Mouse (Mus musculus) neural tube, embryonic 14.5 days (tissue): ENCODE results near the gene Gm21885. TPM values are rescaled to one million over a fixed set of nuclear protein-coding genes. Genes with fewer than 3 reads are reported as not detected.
A peak's percentile ranks its signal among the peaks of the same experiment; 100 is the strongest.

Experiments
- ATAC-seq: fragments of 200-750 bp; cut with Nextera tagmentation; 2 replicates; pipeline ENCODE4 v1.8.0; 2017; ENCODE audit warnings: low read depth, mild to moderate bottlenecking, moderate TSS enrichment, moderate library complexity
- H3K27ac ChIP-seq: fragments of 300-500 bp; sonication (generic); 2 replicates; pipeline ENCODE4 v1.5.1; 2014; ENCODE audit warnings: low read depth, mild to moderate bottlenecking, control low read depth, low read length, moderate library complexity, mixed read lengths
- H3K27me3 ChIP-seq: fragments of 300-500 bp; sonication (generic); 2 replicates; pipeline ENCODE4 v1.6.1; 2014; ENCODE audit warnings: low read length; ENCODE audit not compliant: control insufficient read depth, insufficient read depth
- H3K36me3 ChIP-seq: fragments of 300-500 bp; sonication (generic); 2 replicates; pipeline ENCODE4 v1.6.1; 2014; ENCODE audit warnings: low read length, mixed read lengths; ENCODE audit not compliant: control insufficient read depth, insufficient read depth
- H3K4me1 ChIP-seq: fragments of 300-500 bp; sonication (generic); 2 replicates; pipeline ENCODE4 v1.6.1; 2014; ENCODE audit warnings: low read length; ENCODE audit not compliant: control insufficient read depth, insufficient read depth
- H3K4me2 ChIP-seq: fragments of 300-500 bp; sonication (generic); 2 replicates; pipeline ENCODE4 v1.6.1; 2014; ENCODE audit warnings: mild to moderate bottlenecking, low read depth, low read length, control low read depth
- H3K4me3 ChIP-seq: fragments of 300-500 bp; sonication (generic); 2 replicates; pipeline ENCODE4 v1.5.1; 2014; ENCODE audit warnings: low read depth, low read length, control low read depth, mixed read lengths
- H3K9ac ChIP-seq: fragments of 300-500 bp; sonication (generic); replicated peaks from 2 replicates; pipeline ENCODE4 v1.6.1; 2014; ENCODE audit warnings: low read depth, mild to moderate bottlenecking, control low read depth, low read length, mixed read lengths
- H3K9me3 ChIP-seq: fragments of 300-500 bp; sonication (generic); 2 replicates; pipeline ENCODE4 v1.6.1; 2016; ENCODE audit warnings: low read length; ENCODE audit not compliant: control insufficient read depth
- WGBS: fragments of 180-500 bp; shearing (Covaris S2); extraction: QIAGEN DNeasy Blood & Tissue Kit; methylation state at CpG from one replicate; pipeline ENCODE4 v1.1.7; 2014; 5-methylcytosine and 5-hydroxymethylcytosine counted together
- polyA plus RNA-seq: library from polyadenylated mRNA; unstranded; fragments of >200 nt; fragmentation: Nextera tagmentation; extraction: Ambion mirVana; gene quantifications from 2 replicates; pipeline ENCODE4 v1.2.1, GENCODE M21; 2014

The Gm21885 gene
- polyA plus RNA-seq, 1 experiment from 2014 or later = not detected

DNA sequence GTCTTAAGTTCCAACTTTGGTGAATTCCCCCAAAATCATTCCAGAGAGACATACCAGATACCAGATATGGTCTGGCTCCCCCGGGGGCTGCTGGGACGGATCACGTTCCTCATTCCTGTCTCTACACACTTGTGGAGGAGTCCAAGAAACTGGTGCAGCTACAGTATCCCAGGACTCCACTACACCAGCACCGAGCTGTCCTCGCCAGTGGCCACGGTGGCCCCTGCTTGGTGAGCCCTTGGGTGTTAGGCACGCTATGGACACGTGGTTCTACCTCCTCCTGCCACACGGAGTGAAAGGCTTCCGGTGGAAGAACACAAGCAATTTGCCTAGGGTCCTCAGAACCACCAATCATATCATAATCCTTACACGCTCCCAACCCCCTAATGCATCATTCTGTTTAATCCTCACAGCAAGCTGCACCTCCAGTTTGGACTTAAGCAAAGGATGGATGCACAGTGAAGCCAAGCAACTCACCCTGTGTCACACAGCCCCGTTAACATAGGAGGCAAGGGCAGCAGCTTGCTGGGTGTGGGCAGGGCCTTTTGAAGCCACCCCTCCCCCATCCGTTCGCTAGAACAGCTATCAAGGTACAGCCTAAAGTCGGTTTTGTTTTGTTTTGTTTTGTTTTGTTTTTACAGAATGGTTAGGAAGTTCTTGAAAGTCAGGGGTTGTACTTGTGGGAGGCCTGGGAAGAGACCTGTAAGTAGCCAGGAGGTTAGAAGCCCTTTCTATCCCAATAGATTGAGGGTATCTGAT lies 38.1 kb upstream of the Gm21885 start:
- H3K4me1 ChIP-seq = peaks cover 16% of the 10 kb centered on the region
- no peaks in the 10 kb centered on the region for H3K9me3 ChIP-seq
- no peaks in the 10 kb centered on the region for H3K36me3 ChIP-seq
- no peak overlapping the region for H3K4me3 ChIP-seq
- peak overlapping the region; percentile 39; the same call in 1 of the 2 replicates for H3K4me2 ChIP-seq
- 30% methylated on average over 15 of the region's 15 CpGs for WGBS
- 0 out of 2 replicates have a peak overlapping the region, but pooled peaks have one; percentile 22 for H3K27ac ChIP-seq
- no peak overlapping the region for H3K9ac ChIP-seq
- ATAC-seq = no peak
- H3K27me3 ChIP-seq = no peaks in the 10 kb centered on the region

DNA sequence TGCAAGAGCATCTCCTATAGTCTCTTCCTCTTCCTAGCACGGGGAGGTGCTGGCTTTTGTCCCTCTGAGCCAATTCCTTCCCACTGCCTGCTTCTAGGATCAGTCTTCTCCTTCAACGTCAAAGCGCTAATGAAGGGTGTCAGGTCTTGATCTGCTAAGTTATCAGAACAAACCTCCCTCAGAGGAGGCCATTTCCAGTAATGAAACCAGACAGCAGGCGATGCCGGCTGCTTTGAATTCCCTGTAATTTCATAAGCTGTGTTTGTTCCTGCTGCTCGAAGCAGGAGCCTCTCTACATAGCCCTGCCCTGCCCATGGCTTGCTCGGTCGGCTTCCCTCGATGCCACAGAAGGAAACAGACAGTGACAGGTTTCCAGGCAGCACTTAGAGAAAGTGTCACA lies 37.3 kb upstream of the Gm21885 start:
- Histone ChIP-seq H3K4me3 (no peak overlapping the region), H3K27me3 (no peaks in the 10 kb centered on the region), H3K4me2 (no peak overlapping the region), H3K9me3 (no peaks in the 10 kb centered on the region), H3K36me3 (no peaks in the 10 kb centered on the region), H3K9ac (no peak overlapping the region), H3K4me1 (peaks cover 16% of the 10 kb centered on the region), H3K27ac (no peak overlapping the region)
- WGBS = 69% methylated on average over 9 of the region's 9 CpGs
- ATAC-seq = no peak

DNA sequence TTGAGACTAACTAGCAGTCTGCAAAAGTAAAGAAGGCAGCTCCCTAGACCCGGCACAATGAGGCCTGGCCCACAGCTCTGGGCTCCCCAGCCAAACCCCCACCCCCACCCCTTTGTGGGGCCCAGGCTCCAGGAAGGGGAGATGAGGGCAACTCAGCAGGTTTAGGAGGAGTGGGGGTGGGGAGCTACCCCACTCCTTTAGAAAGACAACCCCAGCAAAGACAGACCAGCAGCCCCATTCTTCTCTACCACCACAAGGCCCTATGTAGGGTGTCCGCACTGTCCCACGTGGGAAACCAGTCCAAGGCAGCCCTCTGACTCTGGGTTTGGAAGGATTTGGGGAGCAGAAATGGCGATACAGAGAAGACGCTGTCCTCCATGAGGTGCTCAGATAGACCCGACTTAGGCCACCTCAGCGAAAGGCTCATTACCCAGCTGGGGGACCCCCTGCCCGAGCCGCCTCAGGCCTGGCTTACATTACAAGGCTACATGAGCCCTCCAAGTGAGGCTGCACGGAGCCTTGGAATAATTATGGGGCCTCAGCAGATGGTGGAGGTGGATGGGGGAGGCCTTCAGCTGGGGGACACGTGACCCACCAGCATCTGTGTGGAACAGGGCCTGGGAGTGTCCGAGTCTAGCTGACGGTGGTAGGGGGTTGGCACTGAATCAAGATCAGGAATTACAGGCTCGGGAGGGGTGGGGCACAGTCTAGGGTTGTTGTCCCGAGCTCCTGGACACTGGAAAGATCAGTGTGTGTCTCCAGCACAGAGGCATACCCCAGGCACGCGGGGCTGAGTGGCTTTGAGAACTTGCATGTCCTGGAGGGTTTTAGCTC lies 35.5 kb upstream of the Gm21885 start, which contains the start of gene Wfikkn2:
Gene Wfikkn2, minus strand, starts transcription at position 51 of the 834 bp plus-strand sequence.
- Histone ChIP-seq H3K4me2 (no peak within 1 kb of the TSS), H3K9me3 (no peaks in the 10 kb centered on the region), H3K4me3 (no peak within 1 kb of the TSS), H3K27me3 (no peaks in the 10 kb centered on the region), H3K9ac (no peak within 1 kb of the TSS), H3K36me3 (no peaks in the 10 kb centered on the region), H3K27ac (0 out of 2 replicates have a peak within 1 kb of the TSS, but pooled peaks have one; percentile 12), H3K4me1 (peaks cover 16% of the 10 kb centered on the region)
- ATAC-seq = peak; percentile 76
- WGBS = 41% methylated on average over 17 of the region's 17 CpGs

DNA sequence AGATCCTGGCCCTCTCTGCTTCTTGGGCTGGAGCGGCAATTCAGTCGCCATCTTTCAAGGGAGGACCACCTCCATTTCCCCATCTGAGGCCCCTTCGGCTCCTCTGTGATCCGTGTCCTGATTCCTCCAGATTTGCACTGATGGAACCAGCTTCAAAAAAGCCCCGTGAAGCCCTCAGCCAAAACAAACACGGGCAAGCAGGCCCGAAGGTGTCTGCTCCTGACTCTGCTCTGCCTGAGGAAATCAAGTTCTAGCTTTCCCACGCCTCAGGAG lies 34.9 kb upstream of the Gm21885 start:
- WGBS = 67% methylated on average over 8 of the region's 8 CpGs
- H3K4me3 ChIP-seq = no peak overlapping the region
- no peak overlapping the region for H3K27ac ChIP-seq
- peaks cover 16% of the 10 kb centered on the region for H3K4me1 ChIP-seq
- H3K36me3 ChIP-seq = no peaks in the 10 kb centered on the region
- H3K27me3 ChIP-seq = no peaks in the 10 kb centered on the region
- no peak overlapping the region for H3K9ac ChIP-seq
- H3K4me2 ChIP-seq = no peak overlapping the region
- no peak for ATAC-seq
- no peaks in the 10 kb centered on the region for H3K9me3 ChIP-seq

DNA sequence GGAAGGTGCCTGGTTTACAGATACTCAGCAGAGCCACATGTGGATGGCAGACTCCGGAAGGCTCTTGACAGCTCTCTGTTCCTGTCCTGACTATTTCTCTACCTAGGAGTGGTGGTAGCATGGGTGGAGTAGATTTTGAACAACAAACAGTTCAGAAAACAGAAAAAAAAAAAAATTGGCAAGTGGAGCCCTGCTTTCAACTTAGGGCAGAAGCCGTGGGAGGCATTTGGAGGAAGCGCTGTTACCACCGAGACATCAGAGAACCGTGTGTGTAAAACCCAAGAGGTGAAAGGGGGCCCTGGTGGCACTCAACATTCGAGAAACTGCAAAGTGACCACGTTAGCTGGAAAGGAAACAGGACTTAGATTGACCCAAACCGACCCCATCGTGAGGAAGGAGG lies 28.5 kb upstream of the Gm21885 start:
- Histone ChIP-seq H3K36me3 (no peaks in the 10 kb centered on the region), H3K27ac (no peak overlapping the region), H3K4me3 (no peak overlapping the region), H3K27me3 (no peaks in the 10 kb centered on the region), H3K9me3 (no peaks in the 10 kb centered on the region), H3K4me1 (no peaks in the 10 kb centered on the region), H3K4me2 (no peak overlapping the region), H3K9ac (no peak overlapping the region)
- no peak for ATAC-seq
- whole genome bisulfite sequencing = 84% methylated on average over 9 of the region's 9 CpGs

DNA sequence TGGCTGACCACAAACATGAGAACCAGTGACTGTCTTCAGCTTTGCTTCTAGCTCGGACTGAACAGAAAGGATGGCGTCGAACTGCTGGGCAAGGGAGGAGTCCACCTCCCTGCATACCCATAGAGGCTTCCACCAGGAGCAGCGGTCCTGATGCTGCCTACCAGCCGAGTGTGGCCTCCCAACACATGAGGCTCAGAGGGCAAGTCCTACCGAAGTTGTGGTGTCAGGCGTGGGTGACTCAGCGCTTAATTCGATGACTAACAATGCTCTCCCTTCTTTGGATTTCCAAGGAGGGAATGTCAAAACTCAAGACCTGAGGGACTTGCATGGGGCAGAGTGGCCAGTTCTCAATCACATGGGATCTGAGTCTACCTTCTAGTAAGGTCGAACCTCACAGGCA lies 28.0 kb upstream of the Gm21885 start:
- no peak overlapping the region for H3K4me2 ChIP-seq

DNA sequence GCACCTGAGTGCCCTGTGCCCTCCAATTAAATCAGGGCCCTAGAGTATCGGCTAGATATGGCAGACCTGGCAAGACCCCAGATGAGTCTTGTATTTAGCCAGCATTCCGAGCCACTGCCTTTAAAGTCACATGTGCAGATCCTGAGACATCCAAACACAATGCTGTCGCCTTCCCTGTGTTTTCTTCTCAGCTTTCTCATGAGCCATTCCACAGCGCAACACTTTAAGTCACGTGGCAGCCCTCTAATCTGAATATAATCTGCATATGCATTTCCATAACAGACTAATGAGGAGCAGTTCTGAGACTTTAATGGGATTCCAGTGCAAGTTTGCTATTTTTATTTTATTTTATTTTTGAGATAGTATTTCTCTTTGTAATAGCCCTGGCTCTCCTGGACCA lies 25.9 kb upstream of the Gm21885 start:
- H3K9ac ChIP-seq = no peak overlapping the region
- no peak overlapping the region for H3K4me3 ChIP-seq
- no peak overlapping the region for H3K4me2 ChIP-seq
- no peaks in the 10 kb centered on the region for H3K9me3 ChIP-seq
- H3K4me1 ChIP-seq = no peaks in the 10 kb centered on the region
- no peak for ATAC-seq
- 67% methylated on average over 5 of the region's 5 CpGs for WGBS
- no peaks in the 10 kb centered on the region for H3K36me3 ChIP-seq
- H3K27ac ChIP-seq = no peak overlapping the region
- no peaks in the 10 kb centered on the region for H3K27me3 ChIP-seq

More for the DNA sequence above, 28.0 kb upstream of the Gm21885 start:
- Histone ChIP-seq H3K36me3 (no peaks in the 10 kb centered on the region), H3K27me3 (no peaks in the 10 kb centered on the region), H3K4me1 (no peaks in the 10 kb centered on the region), H3K4me3 (no peak overlapping the region), H3K9ac (no peak overlapping the region), H3K9me3 (no peaks in the 10 kb centered on the region), H3K27ac (no peak overlapping the region)
- 90% methylated on average over 10 of the region's 10 CpGs for WGBS
- no peak for ATAC-seq

DNA sequence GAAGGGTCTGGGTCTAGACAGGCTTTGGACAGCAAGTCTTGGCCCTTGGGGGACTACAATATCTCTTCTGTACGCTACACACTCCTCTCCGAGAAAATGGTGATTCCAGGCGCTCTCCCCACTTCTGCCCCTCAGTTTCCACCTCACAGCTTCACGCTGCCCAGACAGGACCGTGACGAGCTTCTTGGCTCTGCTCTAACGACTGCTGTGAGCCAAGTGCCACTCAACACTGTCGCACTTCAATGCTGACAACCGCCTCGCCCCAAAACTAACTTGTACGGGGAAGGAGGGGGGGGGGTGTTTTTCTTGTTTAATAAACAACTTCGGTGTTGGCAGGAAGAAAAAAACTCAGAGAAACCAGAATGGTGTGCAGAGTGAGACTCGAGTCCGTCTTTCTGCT lies 23.7 kb upstream of the Gm21885 start:
- Histone ChIP-seq H3K27me3 (no peaks in the 10 kb centered on the region), H3K4me3 (no peak overlapping the region), H3K36me3 (no peaks in the 10 kb centered on the region), H3K27ac (no peak overlapping the region), H3K4me1 (no peaks in the 10 kb centered on the region), H3K4me2 (no peak overlapping the region), H3K9me3 (no peaks in the 10 kb centered on the region), H3K9ac (no peak overlapping the region)
- ATAC-seq = no peak
- WGBS = 81% methylated on average over 14 of the region's 14 CpGs

DNA sequence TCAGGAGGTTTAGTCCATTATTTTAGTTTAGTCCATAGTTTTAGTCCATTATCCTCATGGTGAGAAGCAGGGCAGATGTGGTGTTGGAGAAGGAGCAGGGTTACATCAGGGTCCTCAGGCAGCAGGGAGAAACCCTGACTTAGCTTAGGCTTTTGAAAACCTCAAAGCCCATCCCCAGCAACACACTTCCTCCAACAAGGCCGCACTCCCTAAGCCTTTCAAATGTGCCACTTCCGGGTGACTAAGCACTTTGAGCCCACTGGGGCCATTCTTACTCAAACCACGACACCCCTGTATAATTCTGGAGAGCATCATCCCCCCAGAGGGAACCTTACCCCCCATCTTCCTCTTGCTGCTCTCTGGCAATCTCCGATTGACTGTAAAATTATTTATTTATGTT lies 21.9 kb upstream of the Gm21885 start:
- Histone ChIP-seq H3K9me3 (no peaks in the 10 kb centered on the region), H3K4me2 (no peak overlapping the region), H3K27ac (no peak overlapping the region), H3K4me1 (no peaks in the 10 kb centered on the region), H3K36me3 (no peaks in the 10 kb centered on the region), H3K27me3 (no peaks in the 10 kb centered on the region), H3K9ac (no peak overlapping the region), H3K4me3 (no peak overlapping the region)
- WGBS = 57% methylated on average over 4 of the region's 4 CpGs
- ATAC-seq = no peak
